Mouse (Mus musculus) C2C12 (cell line): ENCODE measurements at regions not wholly inside any gene's neighbourhood (a gene's known extent, or its start where the extent isn't known, plus 50 kb on each side); places are given as distances from the start of the nearest gene placed in this dataset.

Source experiments
- CEBPB ChIP-seq: IDR thresholded peaks from one replicate; pipeline ENCODE4 v1.6.1; 2011; ENCODE audit warnings: low read depth, mild to moderate bottlenecking, control low read depth, moderate library complexity
- CTCF ChIP-seq: IDR thresholded peaks from one replicate; pipeline ENCODE4 v1.5.1; 2011; ENCODE audit not compliant: control insufficient read depth, insufficient read depth, insufficient read length
- FOSL1 ChIP-seq: IDR thresholded peaks from one replicate; pipeline ENCODE4 v1.8.0; 2011; ENCODE audit warnings: mild to moderate bottlenecking, low read length; ENCODE audit not compliant: poor library complexity, insufficient read depth, severe bottlenecking
- MAX ChIP-seq: IDR thresholded peaks from one replicate; pipeline ENCODE4 v1.6.1; 2011; ENCODE audit warnings: mild to moderate bottlenecking, control low read depth
- MYOD1 ChIP-seq: IDR thresholded peaks from one replicate; pipeline ENCODE4 v1.6.1; 2011; ENCODE audit warnings: low read depth; ENCODE audit not compliant: control insufficient read depth, insufficient read length
- MYOG ChIP-seq: IDR thresholded peaks from one replicate; pipeline ENCODE4 v1.6.1; 2011; ENCODE audit not compliant: control insufficient read depth, insufficient read length; ENCODE audit errors: extremely low read depth
- USF1 ChIP-seq: IDR thresholded peaks from one replicate; pipeline ENCODE4 v1.6.1; 2011; ENCODE audit warnings: low read depth, mild to moderate bottlenecking, control low read depth, moderate library complexity

- TF ChIP-seq CTCF (no peak), USF1 (no peak), FOSL1 (no peak), MYOG (no peak), MAX (no peak), CEBPB (no peak), MYOD1 (no peak)
Observed at GRCm38 (mm10) chr1:61298779-61299178, 321.1 kb downstream of the Icos start.
